Mouse (Mus musculus) MEL (cell line): ENCODE measurements around the gene Cep152.

Source experiments
- CTCF ChIP-seq, 3 experiments: IDR thresholded peaks in 2 of 3; conservative IDR thresholded peaks in 1 of 3; 2 replicates each; pipeline ENCODE4 v1.5.1; 2011 to 2012; ENCODE audit warnings: low read length in 3 of 3, low read depth in 2 of 3, mild to moderate bottlenecking in 2 of 3, improper control_type of control experiment in 1 of 3, inconsistent platforms in 1 of 3, mixed read lengths in 1 of 3, moderate library complexity in 1 of 3; ENCODE audit not compliant: control insufficient read depth in 1 of 3, insufficient read depth in 1 of 3, poor library complexity in 1 of 3, severe bottlenecking in 1 of 3
- EP300 ChIP-seq, 2 experiments: IDR thresholded peaks; 2 replicates each; pipeline ENCODE4 v1.6.1; 2011; ENCODE audit warnings: improper control_type of control experiment in 2 of 2, low read length in 2 of 2, low read depth in 1 of 2, mild to moderate bottlenecking in 1 of 2
- GATA1 ChIP-seq: IDR thresholded peaks from 2 replicates; pipeline ENCODE4 v1.6.1; 2011; ENCODE audit warnings: low read depth, low read length, improper control_type of control experiment
- JUND ChIP-seq: IDR thresholded peaks from 2 replicates; pipeline ENCODE4 v1.6.1; 2011; ENCODE audit warnings: low read depth, mild to moderate bottlenecking, improper control_type of control experiment, low read length
- MAFK ChIP-seq: IDR thresholded peaks from 2 replicates; pipeline ENCODE4 v1.6.1; 2011; ENCODE audit warnings: low read depth, mild to moderate bottlenecking, low read length, improper control_type of control experiment, borderline replicate concordance
- MEF2A ChIP-seq: IDR thresholded peaks from 2 replicates; pipeline ENCODE4 v1.6.1; 2014; ENCODE audit warnings: low read depth, mild to moderate bottlenecking, inconsistent platforms, low read length, improper control_type of control experiment; ENCODE audit not compliant: poor library complexity, insufficient replicate concordance, severe bottlenecking; ENCODE audit errors: extremely low read depth
- POLR2A ChIP-seq, 2 experiments: IDR thresholded peaks; 2 replicates each; pipeline ENCODE4 v1.6.1; 2011 to 2012; ENCODE audit warnings: low read length in 2 of 2, mild to moderate bottlenecking in 2 of 2, control low read depth in 1 of 2, improper control_type of control experiment in 1 of 2, low read depth in 1 of 2, moderate library complexity in 1 of 2; ENCODE audit not compliant: control insufficient read depth in 1 of 2, insufficient read depth in 1 of 2, poor library complexity in 1 of 2
- TAL1 ChIP-seq: IDR thresholded peaks from 2 replicates; pipeline ENCODE4 v1.6.1; 2012; ENCODE audit warnings: mild to moderate bottlenecking, inconsistent platforms, low read length, moderate library complexity, mixed read lengths
- USF1 ChIP-seq: IDR thresholded peaks from 2 replicates; pipeline ENCODE4 v1.6.1; 2014; ENCODE audit warnings: low read depth, mild to moderate bottlenecking, inconsistent platforms, low read length, improper control_type of control experiment, moderate library complexity

- TF ChIP-seq JUND (no peak), TAL1 (no peak), EP300 (IDR thresholded peaks at IDR 0.05; ENCODE audit: low read depth in 1 of 2, low read length in 2 of 2) (no peak), CTCF (IDR thresholded peaks at IDR 0.05 in 2 of 3, conservative IDR thresholded peaks at IDR 0.05 in 1 of 3; ENCODE audit: control insufficient read depth in 1 of 3, insufficient read depth in 1 of 3, low read depth in 2 of 3, low read length in 3 of 3, poor library complexity in 1 of 3, severe bottlenecking in 1 of 3) (no peak), GATA1 (no peak), MAFK (no peak), USF1 (no peak), MEF2A (no peak), POLR2A (IDR thresholded peaks at IDR 0.05; ENCODE audit: control insufficient read depth in 1 of 2, insufficient read depth in 1 of 2, low read depth in 1 of 2, low read length in 2 of 2, poor library complexity in 1 of 2) (no peak)
These were observed 1.6 kb upstream of the Cep152 start for GRCm38 (mm10) chr2:125626536-125626935.
